Mouse (Mus musculus): ENCODE results near the gene Fancl. TPM values are rescaled to one million over a fixed set of nuclear protein-coding genes. Genes with fewer than 3 reads are reported as not detected.

The Fancl gene
- 24.8 TPM for polyA plus RNA-seq (2017; shearing (Covaris generic))

DNA sequence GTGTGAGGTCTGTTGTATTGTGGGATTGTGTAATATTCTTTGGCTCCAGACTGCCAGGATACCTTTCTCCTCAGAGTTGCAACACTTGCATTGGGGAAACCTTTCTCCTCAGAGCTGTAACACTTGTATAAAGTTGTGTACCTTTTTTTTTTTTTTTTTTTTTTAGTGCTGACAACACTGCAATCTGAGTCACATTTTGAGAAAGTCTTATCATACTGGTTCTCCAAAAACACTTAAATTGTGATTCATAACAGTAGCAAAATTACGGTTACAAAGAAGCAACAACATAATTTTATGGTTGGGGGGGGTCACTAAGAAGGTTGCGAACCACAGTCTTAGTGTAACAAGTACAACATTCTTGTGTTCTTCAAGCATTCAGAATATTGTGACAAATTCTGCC is at the start of gene Fancl:
Gene Fancl (plus strand): TSS at position 165 of the 400 bp plus-strand sequence.

Other genes with a start within 250 kb of the Fancl start
- 0.30 TPM for gene 5730522E02Rik, start 175.4 kb upstream of the Fancl start, polyA plus RNA-seq (2017; shearing (Covaris generic))
- gene Gm6899, start 207.1 kb downstream of the Fancl start, polyA plus RNA-seq (2017; shearing (Covaris generic)), result not detected
- 36.0 TPM for gene Vrk2, start 207.9 kb downstream of the Fancl start, polyA plus RNA-seq (2017; shearing (Covaris generic))